Mouse (Mus musculus) spleen, postnatal 10 days (tissue): ENCODE data around the gene Kmt2d.
A peak's percentile ranks its signal among the peaks of the same experiment; 100 is the strongest.
"Not testable (repeated sequence)": the region's sequence is repeated elsewhere in the genome, so short reads cannot be mapped to it uniquely, and the experiment has no call there.

Source experiments
- DNase-seq, 2 experiments: peaks; one replicate each; pipeline ENCODE4 v3.0.0; 2021 to 2022; ENCODE audit warnings: low spot score in 2 of 2

Gene Kmt2d

DNA sequence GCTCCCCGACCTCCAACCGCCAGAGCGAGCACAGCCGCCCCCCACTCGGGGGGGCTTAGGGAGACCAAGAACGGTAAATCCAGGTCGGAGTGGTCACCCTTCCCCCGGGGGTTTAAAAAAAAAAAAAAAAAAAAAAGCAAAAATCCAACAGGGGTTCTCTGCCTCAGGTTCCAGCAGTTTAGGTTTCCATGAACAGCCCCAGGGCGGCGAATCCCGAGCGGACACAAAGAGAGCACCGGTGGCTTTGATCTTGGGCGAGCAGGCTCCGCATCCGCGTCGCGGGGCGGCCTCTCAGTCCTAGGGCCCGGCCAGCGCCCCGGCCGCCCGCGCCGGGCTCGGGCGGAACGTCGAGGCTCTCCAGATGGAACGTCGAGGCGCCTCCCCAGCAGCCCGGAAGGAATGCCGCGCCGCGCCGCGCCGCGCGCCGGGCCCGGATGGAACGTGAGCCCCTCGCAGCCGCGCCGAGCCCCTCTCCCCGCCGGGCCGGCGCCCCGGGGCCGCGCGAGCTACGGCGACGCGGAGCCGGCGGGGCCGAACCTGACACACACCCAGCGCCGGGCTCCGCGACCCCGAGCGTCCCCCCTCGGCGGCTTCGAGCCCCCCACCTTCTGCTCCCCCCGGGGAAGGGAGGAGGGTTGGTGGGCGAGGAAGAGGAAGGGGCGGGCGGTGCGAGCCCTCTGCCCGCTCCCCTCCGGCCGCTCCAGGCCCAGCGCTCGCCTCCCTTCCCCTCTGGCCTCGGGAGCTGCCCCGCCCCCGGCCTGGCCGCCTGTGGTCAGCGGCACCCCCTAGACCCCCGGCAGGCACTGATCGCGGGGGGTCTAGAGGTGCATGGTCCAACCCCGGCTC, at the start of gene Kmt2d:
Gene Kmt2d, minus strand, starts transcription at position 135 of the 846 bp plus-strand sequence.
- peak in 1 of 2 experiments; percentile 63 for DNase-seq

- DNase-seq = not testable (repeated sequence)
Measured at GRCm38 (mm10) chr15:98918499-98918895, 47.5 kb upstream of the Kmt2d start.

GRCm38 (mm10) chr15:98917538-98918498, 46.8 kb upstream of the Kmt2d start, which contains the start of gene Lmbr1l:
Lmbr1l (minus strand) TSS chr15:98918231.
- peak; percentile 94 to 98 for DNase-seq

- DNase-seq = no peak
Measured at GRCm38 (mm10) chr15:98917091-98917490, 46.1 kb upstream of the Kmt2d start.

DNA sequence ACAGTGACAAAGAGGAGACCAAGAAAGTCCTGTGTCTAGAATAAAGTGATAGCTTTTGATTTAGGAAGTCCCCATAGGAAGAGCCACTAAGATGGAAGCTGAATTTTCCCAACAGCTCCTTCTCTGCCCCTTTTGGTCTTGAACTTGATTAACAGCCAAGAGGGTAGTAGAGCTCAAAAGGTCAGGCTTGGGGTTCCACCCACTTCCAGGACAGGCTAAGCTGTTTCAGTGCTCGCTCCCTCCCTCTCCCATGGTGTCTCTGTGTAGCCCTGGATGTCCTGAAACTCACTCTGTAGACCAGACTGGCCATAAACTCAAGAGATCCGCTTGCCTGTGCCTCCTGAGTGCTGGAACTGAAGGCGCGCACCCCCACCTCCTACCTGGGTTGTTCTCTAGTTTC, 45.0 kb upstream of the Kmt2d start:
- no peak for DNase-seq

- DNase-seq = no peak
Measured at GRCm38 (mm10) chr15:98914903-98915302, 43.9 kb upstream of the Kmt2d start.

DNA sequence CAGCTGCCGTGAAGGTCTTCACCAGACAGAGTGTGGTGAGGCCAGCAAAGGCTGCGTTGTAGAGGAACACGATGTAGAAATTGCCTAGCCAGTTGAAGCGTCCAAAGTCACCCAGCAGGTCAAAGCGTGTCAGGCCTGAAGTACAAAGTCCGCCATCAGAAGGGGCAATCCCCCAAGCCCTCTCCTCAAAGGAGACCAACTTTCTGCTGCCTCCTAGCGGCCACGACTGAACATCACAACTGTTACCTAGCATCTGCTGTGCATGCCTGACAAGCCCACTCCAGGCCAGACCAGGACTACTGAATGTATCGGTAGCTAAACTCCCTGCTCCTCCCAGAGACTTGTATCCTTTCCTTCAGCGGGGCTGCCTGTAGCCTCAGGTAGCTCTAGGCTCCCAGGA, 33.7 kb upstream of the Kmt2d start:
- peak in 1 of 2 experiments; percentile 55 for DNase-seq

DNA sequence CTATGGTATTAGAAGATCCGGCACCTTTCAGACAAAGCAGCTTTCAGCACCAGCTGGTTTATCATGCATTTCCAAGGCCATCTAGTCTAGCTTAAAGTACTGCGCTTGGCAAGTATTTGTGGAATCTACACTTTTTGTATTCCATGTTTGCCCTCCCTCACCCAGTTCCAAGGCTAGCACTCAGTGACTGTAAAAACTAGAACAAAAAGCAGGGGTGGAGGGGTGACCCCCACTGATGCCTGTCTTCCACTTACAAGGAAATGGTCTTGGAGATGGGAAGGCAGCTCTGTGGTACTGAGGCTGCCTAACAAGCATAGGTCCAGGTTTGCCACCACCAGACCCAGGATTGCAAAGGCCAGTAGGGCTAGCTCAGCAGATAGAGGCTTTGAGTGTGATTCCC, 31.6 kb upstream of the Kmt2d start:
- no peak for DNase-seq

GRCm38 (mm10) chr15:98901530-98901929, 30.5 kb upstream of the Kmt2d start:
- DNase-seq = no peak

DNA sequence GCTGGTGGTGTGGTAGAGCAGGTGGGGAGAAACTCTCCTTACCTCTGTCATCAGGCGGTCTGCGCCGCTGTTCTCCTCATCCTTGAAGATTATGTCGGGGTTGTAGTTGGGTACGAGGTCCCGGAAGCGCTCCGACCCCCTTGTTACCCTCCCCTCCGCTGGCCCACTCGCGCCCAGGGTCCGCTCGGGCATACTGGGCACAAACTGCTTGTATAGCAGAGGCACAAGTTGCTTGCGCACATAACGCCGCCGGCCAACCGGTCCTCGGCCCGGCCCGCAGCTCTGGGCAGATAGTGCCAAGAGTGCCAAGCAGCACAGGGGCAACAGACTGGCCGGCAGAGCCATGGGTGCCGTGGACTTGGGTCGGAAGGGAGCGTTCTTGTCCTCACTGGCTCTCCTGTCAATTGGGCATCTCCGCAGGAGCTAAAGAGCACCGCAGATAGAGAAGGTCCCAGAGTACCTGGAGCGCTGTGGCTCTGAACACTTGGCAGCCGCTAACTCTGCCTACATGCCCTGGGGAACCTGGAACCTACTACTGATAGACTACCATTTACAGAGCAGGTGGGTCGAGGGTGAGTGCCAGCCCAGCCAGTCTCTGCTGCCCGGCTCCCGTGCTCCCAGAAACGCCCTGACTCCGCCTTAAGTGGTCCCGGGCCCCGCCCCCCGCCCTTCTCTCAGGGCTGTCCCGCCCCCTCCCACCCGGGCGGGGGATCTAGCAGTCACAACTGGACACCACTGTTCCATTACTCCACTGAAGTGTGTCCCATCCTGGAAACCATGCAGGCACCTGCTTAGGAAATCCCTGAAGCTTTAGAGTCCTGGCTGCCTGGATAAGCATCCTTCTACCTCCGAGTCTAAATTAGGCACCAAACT, 27.2 kb upstream of the Kmt2d start, which contains the start of gene Dhh:
Gene Dhh, minus strand, starts transcription at position 613 of the 873 bp plus-strand sequence.
- no peak for DNase-seq

DNA sequence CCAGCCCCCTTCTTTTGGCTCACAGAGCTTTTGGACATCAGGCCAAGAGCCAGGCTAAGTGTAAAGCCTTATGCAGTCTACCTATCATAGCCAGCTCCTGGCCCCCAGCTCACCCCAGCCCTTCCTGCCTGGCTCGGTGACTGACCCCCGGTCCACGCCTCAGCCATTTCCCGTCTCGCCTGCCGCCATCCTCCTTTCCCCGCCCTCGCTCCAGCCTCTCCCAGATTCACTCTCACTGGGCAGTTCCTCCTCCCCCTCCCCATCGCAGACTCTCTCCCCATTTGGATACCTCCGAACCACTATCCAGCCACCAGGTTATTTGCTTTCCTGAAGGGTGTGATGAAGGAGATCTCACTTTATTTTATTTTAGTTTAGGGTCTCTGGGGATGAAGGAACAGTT, 26.5 kb upstream of the Kmt2d start:
- DNase-seq = no peak

- DNase-seq = peak in 1 of 2 experiments; percentile 31
Measured at GRCm38 (mm10) chr15:98895635-98896589, 24.9 kb upstream of the Kmt2d start.

DNA sequence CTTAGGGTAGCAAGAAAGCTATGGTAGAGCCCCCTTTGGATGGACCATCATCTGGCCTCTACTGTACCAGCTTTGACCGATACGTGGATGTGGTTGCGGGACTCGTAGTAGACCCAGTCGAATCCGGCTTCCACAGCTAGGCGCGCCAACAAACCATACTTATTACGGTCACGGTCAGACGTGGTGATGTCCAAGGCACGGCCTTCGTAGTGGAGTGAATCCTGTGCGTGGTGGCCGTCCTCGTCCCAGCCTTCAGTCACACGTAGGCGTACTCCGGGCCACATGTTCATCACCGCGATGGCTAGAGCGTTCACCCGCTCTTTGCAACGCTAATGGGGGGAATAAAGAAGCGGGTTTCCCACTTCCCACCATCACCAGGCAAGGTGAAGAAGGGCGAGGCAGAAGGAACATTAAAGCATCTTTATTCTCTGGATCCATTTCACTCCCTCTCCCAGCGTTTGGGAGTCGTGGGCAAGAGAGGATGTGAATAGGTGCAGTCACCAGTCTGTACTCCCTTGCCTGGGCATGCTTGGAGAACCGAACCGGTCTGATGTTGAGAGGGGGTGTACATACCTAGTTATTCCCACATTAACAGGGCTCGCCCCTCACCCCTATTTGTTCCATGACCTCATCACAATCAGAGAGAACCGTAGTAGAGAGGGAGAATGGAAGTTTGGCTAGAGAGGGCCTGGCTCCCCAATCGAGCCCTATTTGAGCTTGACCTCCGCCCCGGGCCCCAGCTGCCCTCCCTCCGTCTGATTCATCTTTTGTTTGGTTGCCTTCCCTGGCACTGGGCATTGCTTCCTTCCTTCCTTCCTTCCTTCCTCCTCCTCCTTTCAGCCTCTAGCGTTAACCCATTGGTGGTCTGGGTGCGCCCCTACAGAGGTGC, 24.0 kb upstream of the Kmt2d start:
- no peak for DNase-seq

DNA sequence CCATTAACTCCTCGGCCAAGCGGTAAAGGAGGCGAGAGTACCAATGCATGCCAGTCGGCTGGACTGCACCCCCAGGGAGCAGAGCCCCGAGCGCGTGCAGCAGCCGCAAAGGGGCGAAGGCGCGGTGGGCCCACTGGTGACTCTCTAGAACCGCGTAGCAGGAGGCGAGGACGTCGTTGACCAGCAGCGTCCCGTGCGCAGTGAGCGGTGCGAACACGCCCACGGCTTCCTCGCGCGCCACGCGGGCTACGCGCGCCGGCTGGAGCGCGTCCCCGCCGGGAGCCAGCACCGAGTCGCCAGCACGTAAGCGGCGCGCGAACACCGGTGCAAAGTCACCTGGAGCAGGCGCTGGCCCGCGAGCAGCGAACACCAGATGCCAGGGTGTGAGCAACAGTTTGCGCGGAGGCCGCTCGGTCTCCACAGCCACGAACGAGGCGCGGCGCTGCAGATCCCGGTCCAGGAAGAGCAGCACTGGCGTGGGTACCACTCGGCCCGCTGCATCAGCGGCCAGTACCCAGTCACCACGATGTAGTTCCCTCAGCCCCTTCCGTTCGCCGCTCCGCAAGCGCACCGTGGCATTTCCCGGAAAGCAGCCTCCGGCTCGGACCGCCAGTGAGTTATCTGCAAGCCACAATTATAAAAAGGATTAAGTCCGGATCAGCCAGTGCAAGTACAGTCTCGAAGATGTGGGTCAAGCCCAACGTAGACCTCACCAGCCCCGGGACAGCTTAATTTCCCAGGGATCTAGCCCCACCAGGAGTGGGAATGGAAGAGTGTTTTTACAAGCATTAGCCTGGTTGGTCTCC, 23.1 kb upstream of the Kmt2d start, which contains the start of gene Rhebl1:
Gene Rhebl1, minus strand, starts transcription at position 601 of the 806 bp plus-strand sequence.
- DNase-seq = peak in 1 of 2 experiments; percentile 28

- DNase-seq = no peak
Measured at GRCm38 (mm10) chr15:98893036-98893435, 22.0 kb upstream of the Kmt2d start.

GRCm38 (mm10) chr15:98891907-98892606, 21.1 kb upstream of the Kmt2d start:
- peak in 1 of 2 experiments; percentile 55 for DNase-seq

- no peak for DNase-seq
Measured at GRCm38 (mm10) chr15:98891198-98891742, 20.3 kb upstream of the Kmt2d start.
